Mouse (Mus musculus) neutrophil, adult 65 days (primary cell): Measurements from ENCODE around the gene Sarnp. TPM values are rescaled to one million over a fixed set of nuclear protein-coding genes. Genes with fewer than 3 reads are reported as not detected.

Experiments used
- total RNA-seq: library from RNA; stranded (reverse); gene quantifications from 2 replicates; pipeline ENCODE4 v1.2.4, GENCODE M21; 2023

Gene Sarnp
- total RNA-seq, result 24.9 and 29.6 TPM in 2 replicates

GRCm38 (mm10) chr10:128817033-128817432 is at the start of gene Sarnp:
TSS of gene Sarnp (plus strand) at chr10:128817333.

GRCm38 (mm10) chr10:128790398-128791124 is 26.6 kb upstream of the Sarnp start, which contains the start of gene Mmp19:
TSS of gene Mmp19 (plus strand) at chr10:128790910.

GRCm38 (mm10) chr10:128803771-128804270 is 13.3 kb upstream of the Sarnp start, which contains the start of gene Dnajc14:
TSS of gene Dnajc14 (plus strand) at chr10:128804062.

GRCm38 (mm10) chr10:128804271-128805091 is 12.7 kb upstream of the Sarnp start, which contains the start of gene Tmem198b:
TSS of gene Tmem198b (minus strand) at chr10:128804370.

GRCm38 (mm10) chr10:128821358-128822056 is 4.4 kb downstream of the Sarnp start, which contains the start of gene Ormdl2:
TSS of gene Ormdl2 (minus strand) at chr10:128821645.

GRCm38 (mm10) chr10:128891296-128892094 is 74.4 kb downstream of the Sarnp start, which contains the start of gene Gdf11:
TSS of gene Gdf11 (minus strand) at chr10:128891718.

GRCm38 (mm10) chr10:128900698-128901097 is 83.6 kb downstream of the Sarnp start, which contains the start of gene Cd63:
TSS of gene Cd63 (plus strand) at chr10:128900989.

GRCm38 (mm10) chr10:128922822-128923012 is 105.6 kb downstream of the Sarnp start, which contains the start of gene Rdh5:
TSS of gene Rdh5 (minus strand) at chr10:128922888.

GRCm38 (mm10) chr10:128923935-128924334 is 106.8 kb downstream of the Sarnp start, which contains the start of gene Bloc1s1:
TSS of gene Bloc1s1 (minus strand) at chr10:128924035.

Other genes with a start within 250 kb of the Sarnp start
- 0.35 and 0.50 TPM in 2 replicates for gene Erbb3, start 227.7 kb upstream of the Sarnp start, total RNA-seq
- 150 and 359 TPM in 2 replicates for gene Rps26, start 190.6 kb upstream of the Sarnp start, total RNA-seq
- gene Ikzf4, start 171.3 kb upstream of the Sarnp start, total RNA-seq, result 0.16 TPM in 1 of 2 replicates, not detected in the other
- 1.0 and 1.2 TPM in 2 replicates for gene Suox, start 143.3 kb upstream of the Sarnp start, total RNA-seq
- gene Rab5b, start 121.1 kb upstream of the Sarnp start, total RNA-seq, result 95.8 and 96.9 TPM in 2 replicates
- 2.3 and 2.6 TPM in 2 replicates for gene Pmel, start 113.1 kb upstream of the Sarnp start, total RNA-seq
- 71.8 and 90.9 TPM in 2 replicates for gene Cdk2, start 112.3 kb upstream of the Sarnp start, total RNA-seq
- gene Dgka, start 72.5 kb upstream of the Sarnp start, total RNA-seq, result 46.0 and 58.2 TPM in 2 replicates
- gene Pym1, start 69.4 kb upstream of the Sarnp start, total RNA-seq, result 23.9 and 25.2 TPM in 2 replicates
- gene Mmp19, start 26.4 kb upstream of the Sarnp start, total RNA-seq, result 4.7 and 6.9 TPM in 2 replicates
- gene Dnajc14, start 13.3 kb upstream of the Sarnp start, total RNA-seq, result 59.9 and 86.6 TPM in 2 replicates
- gene Tmem198b, start 13.0 kb upstream of the Sarnp start, total RNA-seq, result 5.1 and 5.8 TPM in 2 replicates
- 20.0 and 24.0 TPM in 2 replicates for gene Ormdl2, start 4.3 kb downstream of the Sarnp start, total RNA-seq
- gene Gdf11, start 74.4 kb downstream of the Sarnp start, total RNA-seq, result 0.09 and 0.16 TPM in 2 replicates
- 149 and 180 TPM in 2 replicates for gene Cd63, start 83.7 kb downstream of the Sarnp start, total RNA-seq
- 3.3 and 5.5 TPM in 2 replicates for gene Rdh5, start 105.6 kb downstream of the Sarnp start, total RNA-seq
- gene Bloc1s1, start 106.7 kb downstream of the Sarnp start, total RNA-seq, result 81.6 and 81.7 TPM in 2 replicates
- gene Itga7, start 116.5 kb downstream of the Sarnp start, total RNA-seq, result 0.13 TPM in 1 of 2 replicates, not detected in the other
- not detected in 2 replicates for gene Mettl7b, start 143.7 kb downstream of the Sarnp start, total RNA-seq
- gene Olfr9, start 172.1 kb downstream of the Sarnp start, total RNA-seq, result not detected in 2 replicates
- gene Olfr763, start 193.5 kb downstream of the Sarnp start, total RNA-seq, result not detected in 2 replicates
- gene Olfr764-ps1, start 222.6 kb downstream of the Sarnp start, total RNA-seq, result not detected in 2 replicates
- gene Olfr765, start 232.7 kb downstream of the Sarnp start, total RNA-seq, result not detected in 2 replicates